Mouse (Mus musculus): ENCODE results near the gene Espn. TPM values are rescaled to one million over a fixed set of nuclear protein-coding genes. Genes with fewer than 3 reads are reported as not detected.

Gene Espn
- polyA plus RNA-seq, 2 experiments = 1.7 TPM

- Histone ChIP-seq H3K36me3 (ENCODE audit: control insufficient read depth, insufficient read depth, low read length) (no peaks in the 10 kb centered on the region), H3K27ac (replicated peaks; ENCODE audit: low read depth, low read length) (no peak overlapping the region), H3K27me3 (ENCODE audit: control insufficient read depth, insufficient read depth, low read length) (peaks cover 4% of the 10 kb centered on the region; the same call in 1 of the 2 replicates), H3K4me2 (replicated peaks; ENCODE audit: low read depth, low read length, severe bottlenecking) (no peak overlapping the region), H3K9ac (ENCODE audit: low read depth, low read length, severe bottlenecking) (no peak overlapping the region), H3K4me3 (replicated peaks; ENCODE audit: low read length) (no peak overlapping the region), H3K9me3 (ENCODE audit: control insufficient read depth, low read length) (no peaks in the 10 kb centered on the region), H3K4me1 (ENCODE audit: control insufficient read depth, insufficient read depth, low read length) (peaks cover 6% of the 10 kb centered on the region; the same call in 1 of the 2 replicates)
- 32% methylated on average over 6 of the region's 6 CpGs for WGBS
- ATAC-seq (ENCODE audit: low FRiP score, low read depth) (no peak), DNase-seq (ENCODE audit: low spot score) (no peak)
- no peak for TF ChIP-seq POLR2A (IDR thresholded peaks at IDR 0.05; ENCODE audit: borderline replicate concordance, extremely low read depth, insufficient read depth, insufficient read length)
These were observed 11.7 kb downstream of the Espn start for GRCm38 (mm10) chr4:152140441-152140840.

GRCm38 (mm10) chr4:152138497-152139260 is 13.5 kb downstream of the Espn start:
- peak overlapping the region; percentile 43 for H3K4me3 ChIP-seq (replicated peaks; ENCODE audit: low read length)
- DNase-seq (ENCODE audit: low spot score) (peak; percentile 80), ATAC-seq (ENCODE audit: low FRiP score, low read depth) (peak; percentile 84)
- no peak overlapping the region; the same call in 1 of the 2 replicates for H3K9ac ChIP-seq (ENCODE audit: low read depth, low read length, severe bottlenecking)
- H3K4me2 ChIP-seq (replicated peaks; ENCODE audit: low read depth, low read length, severe bottlenecking) = peak overlapping the region; percentile 71
- peaks cover 12% of the 10 kb centered on the region; the same call in 1 of the 2 replicates for H3K27me3 ChIP-seq (ENCODE audit: control insufficient read depth, insufficient read depth, low read length)
- H3K27ac ChIP-seq (replicated peaks; ENCODE audit: low read depth, low read length) = no peak overlapping the region
- no peak for TF ChIP-seq POLR2A (IDR thresholded peaks at IDR 0.05; ENCODE audit: borderline replicate concordance, extremely low read depth, insufficient read depth, insufficient read length)
- no peaks in the 10 kb centered on the region for H3K9me3 ChIP-seq (ENCODE audit: control insufficient read depth, low read length)
- no peaks in the 10 kb centered on the region for H3K36me3 ChIP-seq (ENCODE audit: control insufficient read depth, insufficient read depth, low read length)
- WGBS = under 1% methylated on average over 45 of the region's 51 CpGs
- H3K4me1 ChIP-seq (ENCODE audit: control insufficient read depth, insufficient read depth, low read length) = peaks cover 6% of the 10 kb centered on the region; the same call in 1 of the 2 replicates

- 96% methylated on average over 2 of the region's 2 CpGs for WGBS
- H3K36me3 ChIP-seq (ENCODE audit: control insufficient read depth, insufficient read depth, low read length) = no peaks in the 10 kb centered on the region
- no peaks in the 10 kb centered on the region for H3K9me3 ChIP-seq (ENCODE audit: control insufficient read depth, low read length)
- no peak overlapping the region for H3K4me2 ChIP-seq (replicated peaks; ENCODE audit: low read depth, low read length, severe bottlenecking)
- ATAC-seq (ENCODE audit: low FRiP score, low read depth) (no peak), DNase-seq (ENCODE audit: low spot score) (no peak)
- no peak overlapping the region for H3K4me3 ChIP-seq (replicated peaks; ENCODE audit: low read length)
- H3K27me3 ChIP-seq (ENCODE audit: control insufficient read depth, insufficient read depth, low read length) = peaks cover 29% of the 10 kb centered on the region
- no peak for TF ChIP-seq POLR2A (IDR thresholded peaks at IDR 0.05; ENCODE audit: borderline replicate concordance, extremely low read depth, insufficient read depth, insufficient read length)
- H3K27ac ChIP-seq (replicated peaks; ENCODE audit: low read depth, low read length) = no peak overlapping the region
- H3K9ac ChIP-seq (ENCODE audit: low read depth, low read length, severe bottlenecking) = no peak overlapping the region
- H3K4me1 ChIP-seq (ENCODE audit: control insufficient read depth, insufficient read depth, low read length) = peaks cover 12% of the 10 kb centered on the region
These were observed 15.3 kb downstream of the Espn start for GRCm38 (mm10) chr4:152136876-152137250.

GRCm38 (mm10) chr4:152136112-152136875 is 15.9 kb downstream of the Espn start:
- DNase-seq (ENCODE audit: low spot score) = no peak
- no peak overlapping the region for H3K4me3 ChIP-seq (replicated peaks; ENCODE audit: low read length)
- H3K9me3 ChIP-seq (ENCODE audit: control insufficient read depth, low read length) = no peaks in the 10 kb centered on the region
- no peak overlapping the region for H3K27ac ChIP-seq (replicated peaks; ENCODE audit: low read depth, low read length)
- no peaks in the 10 kb centered on the region for H3K36me3 ChIP-seq (ENCODE audit: control insufficient read depth, insufficient read depth, low read length)
- no peak overlapping the region for H3K4me2 ChIP-seq (replicated peaks; ENCODE audit: low read depth, low read length, severe bottlenecking)
- TF ChIP-seq POLR2A (IDR thresholded peaks at IDR 0.05; ENCODE audit: borderline replicate concordance, extremely low read depth, insufficient read depth, insufficient read length) = no peak
- peaks cover 18% of the 10 kb centered on the region for H3K4me1 ChIP-seq (ENCODE audit: control insufficient read depth, insufficient read depth, low read length)
- peaks cover 31% of the 10 kb centered on the region for H3K27me3 ChIP-seq (ENCODE audit: control insufficient read depth, insufficient read depth, low read length)
- ATAC-seq (ENCODE audit: low FRiP score, low read depth) = no peak
- WGBS = 32% methylated on average over 6 of the region's 6 CpGs
- H3K9ac ChIP-seq (ENCODE audit: low read depth, low read length, severe bottlenecking) = no peak overlapping the region

- DNase-seq (ENCODE audit: low spot score) (no peak), ATAC-seq (ENCODE audit: low FRiP score, low read depth) (no peak)
- Histone ChIP-seq H3K27me3 (ENCODE audit: control insufficient read depth, insufficient read depth, low read length) (peaks cover 40% of the 10 kb centered on the region), H3K27ac (replicated peaks; ENCODE audit: low read depth, low read length) (no peak overlapping the region), H3K9me3 (ENCODE audit: control insufficient read depth, low read length) (no peaks in the 10 kb centered on the region), H3K4me2 (replicated peaks; ENCODE audit: low read depth, low read length, severe bottlenecking) (no peak overlapping the region), H3K4me1 (ENCODE audit: control insufficient read depth, insufficient read depth, low read length) (peaks cover 27% of the 10 kb centered on the region), H3K4me3 (replicated peaks; ENCODE audit: low read length) (no peak overlapping the region), H3K9ac (ENCODE audit: low read depth, low read length, severe bottlenecking) (no peak overlapping the region), H3K36me3 (ENCODE audit: control insufficient read depth, insufficient read depth, low read length) (no peaks in the 10 kb centered on the region)
- 78% methylated on average over 12 of the region's 12 CpGs for WGBS
- TF ChIP-seq POLR2A (IDR thresholded peaks at IDR 0.05; ENCODE audit: borderline replicate concordance, extremely low read depth, insufficient read depth, insufficient read length) = no peak
These were observed 16.8 kb downstream of the Espn start for GRCm38 (mm10) chr4:152135363-152135762.

Measured in limb, embryonic 14.5 days (tissue).